Mouse (Mus musculus) intestine, embryonic 14.5 days (tissue): ENCODE data around the gene Cptp. TPM values are rescaled to one million over a fixed set of nuclear protein-coding genes. Genes with fewer than 3 reads are reported as not detected.

Source experiments
- ATAC-seq: fragments of 200-750 bp; cut with Nextera tagmentation; replicated peaks from 2 replicates; pipeline ENCODE4 v1.8.0; 2017; ENCODE audit warnings: low read depth, moderate number of reproducible peaks, moderate TSS enrichment, moderate library complexity; ENCODE audit not compliant: low FRiP score, low TSS enrichment
- DNase-seq: peaks from one replicate; pipeline ENCODE4 v3.0.0-alpha.2; 2018; ENCODE audit warnings: low spot score
- H3K27ac ChIP-seq: fragments of 300-500 bp; sonication (generic); 2 replicates; pipeline ENCODE4 v1.5.1; 2014; ENCODE audit warnings: low read depth, mild to moderate bottlenecking, control low read depth
- H3K27me3 ChIP-seq: fragments of 300-500 bp; sonication (generic); replicated peaks from 2 replicates; pipeline ENCODE4 v1.6.1; 2014; ENCODE audit warnings: low read length, control low read depth; ENCODE audit not compliant: control insufficient read depth, insufficient read depth
- H3K36me3 ChIP-seq: fragments of 300-500 bp; sonication (generic); 2 replicates; pipeline ENCODE4 v1.6.1; 2014; ENCODE audit warnings: low read length, control low read depth; ENCODE audit not compliant: control insufficient read depth, insufficient read depth
- H3K4me1 ChIP-seq: fragments of 300-500 bp; sonication (generic); replicated peaks from 2 replicates; pipeline ENCODE4 v1.6.1; 2014; ENCODE audit warnings: low read length, control low read depth, mixed read lengths; ENCODE audit not compliant: control insufficient read depth, insufficient read depth
- H3K4me2 ChIP-seq: fragments of 300-500 bp; sonication (generic); 2 replicates; pipeline ENCODE4 v1.6.1; 2014; ENCODE audit warnings: low read length
- H3K4me3 ChIP-seq: fragments of 300-500 bp; sonication (generic); 2 replicates; pipeline ENCODE4 v1.5.1; 2014; ENCODE audit warnings: low read depth, low read length, control low read depth, mixed read lengths
- H3K9ac ChIP-seq: fragments of 300-500 bp; sonication (generic); 2 replicates; pipeline ENCODE4 v1.6.1; 2014; ENCODE audit warnings: mild to moderate bottlenecking, low read length
- H3K9me3 ChIP-seq: fragments of 300-500 bp; sonication (generic); 2 replicates; pipeline ENCODE4 v1.6.1; 2016; ENCODE audit warnings: low read length, control low read depth; ENCODE audit not compliant: control insufficient read depth
- WGBS: fragments of 180-500 bp; shearing (Covaris S2); extraction: QIAGEN DNeasy Blood & Tissue Kit; methylation state at CpG from one replicate; pipeline ENCODE4 v1.1.7; 2014; 5-methylcytosine and 5-hydroxymethylcytosine counted together
- polyA plus RNA-seq: library from polyadenylated mRNA; unstranded; fragments of >200 nt; fragmentation: Nextera tagmentation; extraction: Ambion mirVana; gene quantifications from 2 replicates; pipeline ENCODE4 v1.2.1, GENCODE M21; 2014

Gene Cptp
- polyA plus RNA-seq, 1 experiment from 2014 or later: 21.4 TPM

GRCm38 (mm10) chr4:155853421-155853820 lies 15.8 kb downstream of the Cptp start:
- Histone ChIP-seq H3K27me3 (no peaks in the 10 kb centered on the region), H3K4me2 (no peak overlapping the region), H3K9me3 (no peaks in the 10 kb centered on the region), H3K9ac (no peak overlapping the region), H3K36me3 (peaks cover 45% of the 10 kb centered on the region), H3K4me1 (peaks cover 11% of the 10 kb centered on the region), H3K4me3 (no peak overlapping the region), H3K27ac (no peak overlapping the region)
- WGBS: 84% methylated on average over 9 of the region's 9 CpGs
- ATAC-seq (no peak), DNase-seq (no peak)

GRCm38 (mm10) chr4:155851951-155852411 lies 17.3 kb downstream of the Cptp start:
- Histone ChIP-seq H3K4me2 (no peak overlapping the region), H3K9me3 (no peaks in the 10 kb centered on the region), H3K4me3 (no peak overlapping the region), H3K36me3 (peaks cover 32% of the 10 kb centered on the region), H3K9ac (no peak overlapping the region), H3K27me3 (no peaks in the 10 kb centered on the region), H3K4me1 (peaks cover 17% of the 10 kb centered on the region), H3K27ac (no peak overlapping the region)
- ATAC-seq (no peak), DNase-seq (no peak)
- 90% methylated on average over 2 of the region's 2 CpGs for WGBS

DNA sequence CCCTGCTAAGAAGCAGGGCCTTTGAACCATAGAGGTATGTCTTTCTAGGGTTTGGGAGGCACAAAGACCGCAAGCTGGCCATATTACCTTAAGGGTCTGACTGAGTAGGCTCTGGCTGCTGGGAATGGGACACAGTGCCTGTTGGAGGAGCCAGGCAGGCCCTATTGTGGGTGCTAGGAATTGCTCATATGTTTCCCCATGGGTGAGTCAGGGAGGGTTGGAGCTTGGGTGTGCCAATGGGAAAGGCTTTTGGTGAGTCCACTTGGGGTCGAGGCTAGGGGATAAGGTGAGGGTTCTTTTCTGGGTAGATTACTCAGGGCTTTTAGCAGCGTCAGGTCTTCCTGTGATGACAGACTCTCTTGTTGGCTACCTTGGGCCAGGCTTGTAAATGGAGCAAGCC lies 17.9 kb downstream of the Cptp start:
- H3K27ac ChIP-seq: no peak overlapping the region
- ATAC-seq (no peak), DNase-seq (no peak)
- peaks cover 23% of the 10 kb centered on the region for H3K4me1 ChIP-seq
- no peaks in the 10 kb centered on the region for H3K9me3 ChIP-seq
- H3K9ac ChIP-seq: no peak overlapping the region
- H3K27me3 ChIP-seq: no peaks in the 10 kb centered on the region
- peaks cover 26% of the 10 kb centered on the region for H3K36me3 ChIP-seq
- no peak overlapping the region for H3K4me3 ChIP-seq
- WGBS: 89% methylated on average over 3 of the region's 3 CpGs
- no peak overlapping the region for H3K4me2 ChIP-seq

GRCm38 (mm10) chr4:155849792-155850451 lies 19.3 kb downstream of the Cptp start:
- no peaks in the 10 kb centered on the region for H3K9me3 ChIP-seq
- no peak for DNase-seq

DNA sequence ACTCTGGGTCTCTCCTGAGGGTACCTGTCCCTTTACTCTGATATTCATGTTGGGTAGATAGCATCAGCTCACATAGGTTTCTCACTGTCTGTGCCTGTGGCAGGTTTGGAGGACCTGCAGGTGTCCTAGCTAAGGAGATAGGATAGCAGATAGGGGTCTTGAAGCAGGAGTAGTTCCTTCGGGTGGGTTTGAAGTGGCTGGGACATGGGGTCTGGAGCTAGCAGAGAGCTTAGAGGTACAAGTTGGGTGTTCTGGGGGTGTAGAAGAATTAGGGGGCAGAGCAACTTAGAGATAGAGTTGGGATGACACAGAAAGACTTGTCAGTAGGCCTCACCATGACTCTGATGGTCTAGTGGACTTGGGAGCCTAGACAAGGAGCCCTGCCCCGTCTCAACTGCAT lies 19.8 kb downstream of the Cptp start:
- DNase-seq (no peak), ATAC-seq (no peak)
- Histone ChIP-seq H3K4me2 (no peak overlapping the region), H3K9me3 (no peaks in the 10 kb centered on the region), H3K36me3 (peaks cover 8% of the 10 kb centered on the region), H3K27ac (no peak overlapping the region), H3K9ac (no peak overlapping the region), H3K27me3 (no peaks in the 10 kb centered on the region), H3K4me3 (no peak overlapping the region), H3K4me1 (peaks cover 23% of the 10 kb centered on the region)
- WGBS: 86% methylated on average over 2 of the region's 2 CpGs

More at GRCm38 (mm10) chr4:155849792-155850451, 19.3 kb downstream of the Cptp start:
- no peak for ATAC-seq
- WGBS: 97% methylated on average over 3 of the region's 3 CpGs
- no peak overlapping the region for H3K27ac ChIP-seq
- H3K4me1 ChIP-seq: peaks cover 23% of the 10 kb centered on the region
- no peak overlapping the region for H3K4me2 ChIP-seq
- H3K4me3 ChIP-seq: no peak overlapping the region
- H3K9ac ChIP-seq: no peak overlapping the region
- no peaks in the 10 kb centered on the region for H3K27me3 ChIP-seq
- H3K36me3 ChIP-seq: peaks cover 13% of the 10 kb centered on the region

DNA sequence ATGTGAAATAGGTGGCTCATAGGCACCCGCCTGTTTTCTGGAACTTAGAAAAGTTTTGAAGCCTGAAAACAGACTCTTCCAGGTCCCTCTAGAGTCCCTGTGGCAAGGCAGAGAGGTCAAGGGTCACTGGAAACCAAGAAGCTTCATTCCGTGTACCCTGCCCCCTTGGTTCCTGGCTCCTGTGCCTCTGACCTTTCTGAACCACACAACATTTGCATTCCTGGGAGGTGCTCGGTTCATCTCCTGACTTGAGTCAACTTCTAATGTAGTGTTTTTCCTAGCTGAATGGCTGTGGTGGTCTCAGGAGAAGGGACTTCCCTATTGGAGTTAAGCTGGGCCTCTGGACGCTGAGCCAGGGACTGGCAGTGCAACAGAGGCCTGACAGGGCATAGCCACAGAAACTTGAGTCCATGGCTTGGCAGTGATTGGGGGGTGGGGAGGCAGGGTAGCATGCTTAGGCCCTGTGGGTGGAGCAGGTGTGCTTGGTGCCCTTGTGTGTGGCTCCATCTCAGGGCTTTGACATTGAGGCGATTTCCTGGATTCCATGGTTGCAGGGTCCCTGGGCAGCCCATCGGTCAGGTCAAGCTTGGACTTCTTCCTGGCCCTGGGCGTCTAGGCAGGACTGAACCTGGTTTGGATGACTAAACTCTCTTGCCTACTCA lies 20.7 kb downstream of the Cptp start:
- peaks cover 23% of the 10 kb centered on the region for H3K4me1 ChIP-seq
- H3K36me3 ChIP-seq: peaks cover 6% of the 10 kb centered on the region
- DNase-seq (no peak), ATAC-seq (no peak)
- WGBS: 60% methylated on average over 7 of the region's 7 CpGs
- peak overlapping the region; percentile 85 for H3K9ac ChIP-seq
- peak overlapping the region; percentile 95 for H3K4me2 ChIP-seq
- no peak overlapping the region for H3K27ac ChIP-seq
- H3K9me3 ChIP-seq: no peaks in the 10 kb centered on the region
- no peaks in the 10 kb centered on the region for H3K27me3 ChIP-seq
- H3K4me3 ChIP-seq: peak overlapping the region; percentile 79

GRCm38 (mm10) chr4:155847591-155848352 lies 21.5 kb downstream of the Cptp start:
- Histone ChIP-seq H3K27me3 (no peaks in the 10 kb centered on the region), H3K9ac (peak overlapping the region; percentile 85), H3K9me3 (no peaks in the 10 kb centered on the region), H3K36me3 (peaks cover 12% of the 10 kb centered on the region), H3K4me2 (peak overlapping the region; percentile 95), H3K4me3 (peak overlapping the region; percentile 79), H3K4me1 (peaks cover 23% of the 10 kb centered on the region), H3K27ac (peak overlapping the region; percentile 33)
- DNase-seq (peak; percentile 81), ATAC-seq (peak; percentile 57)
- WGBS: 3% methylated on average over 66 of the region's 69 CpGs

DNA sequence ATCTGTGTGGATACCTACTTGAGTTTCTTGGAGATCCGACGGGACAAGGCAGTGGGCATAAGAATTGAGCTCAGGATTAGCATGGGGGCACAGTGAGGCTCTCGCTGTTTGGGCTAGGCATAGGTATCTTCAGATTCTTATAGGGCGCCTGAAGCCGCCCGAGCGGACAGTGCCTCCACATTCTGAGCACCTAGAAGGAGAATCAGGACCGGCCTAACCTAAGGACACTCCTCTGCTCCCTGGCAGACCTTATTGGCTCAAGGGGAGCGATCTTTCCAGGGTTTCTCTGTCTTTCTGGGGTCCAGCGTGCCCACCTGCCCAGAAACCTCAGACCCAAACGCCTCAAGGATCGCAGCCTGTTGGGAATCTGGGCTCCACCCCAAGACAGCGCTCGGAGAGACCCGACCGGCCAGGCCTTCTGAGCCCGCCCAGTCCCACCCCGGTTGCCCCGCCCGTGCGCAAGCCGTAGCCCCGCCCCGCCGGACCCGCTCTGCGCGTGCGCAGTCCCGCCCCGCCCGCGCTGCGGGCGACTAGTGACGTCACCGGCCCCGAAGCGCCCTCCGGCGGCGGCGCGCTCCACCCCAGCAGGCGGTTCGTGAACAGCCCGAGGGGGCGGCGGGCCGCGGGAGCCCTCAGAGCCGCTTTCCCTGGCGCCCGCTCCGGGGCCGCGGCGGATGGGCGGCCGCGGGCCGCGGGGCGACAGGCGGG lies 22.2 kb downstream of the Cptp start, which contains the start of gene Dvl1:
Dvl1 (plus strand) TSS at position 532 of the 708 bp plus-strand sequence.
- peaks cover 17% of the 10 kb centered on the region for H3K36me3 ChIP-seq
- WGBS: 3% methylated on average over 62 of the region's 65 CpGs
- H3K9ac ChIP-seq: peak within 1 kb of the TSS; percentile 85
- H3K4me2 ChIP-seq: peak within 1 kb of the TSS; percentile 95
- H3K4me3 ChIP-seq: peak within 1 kb of the TSS; percentile 79
- peak within 1 kb of the TSS; percentile 43 for H3K27ac ChIP-seq
- H3K9me3 ChIP-seq: no peaks in the 10 kb centered on the region
- H3K4me1 ChIP-seq: peaks cover 23% of the 10 kb centered on the region
- ATAC-seq (peak; percentile 91), DNase-seq (peak; percentile 98)
- H3K27me3 ChIP-seq: no peaks in the 10 kb centered on the region
